Mouse (Mus musculus): ENCODE results near the gene Setd1b. TPM values are rescaled to one million over a fixed set of nuclear protein-coding genes. Genes with fewer than 3 reads are reported as not detected.

The Setd1b gene
- polyA plus RNA-seq, 1 experiment, result 13.7 TPM

DNA sequence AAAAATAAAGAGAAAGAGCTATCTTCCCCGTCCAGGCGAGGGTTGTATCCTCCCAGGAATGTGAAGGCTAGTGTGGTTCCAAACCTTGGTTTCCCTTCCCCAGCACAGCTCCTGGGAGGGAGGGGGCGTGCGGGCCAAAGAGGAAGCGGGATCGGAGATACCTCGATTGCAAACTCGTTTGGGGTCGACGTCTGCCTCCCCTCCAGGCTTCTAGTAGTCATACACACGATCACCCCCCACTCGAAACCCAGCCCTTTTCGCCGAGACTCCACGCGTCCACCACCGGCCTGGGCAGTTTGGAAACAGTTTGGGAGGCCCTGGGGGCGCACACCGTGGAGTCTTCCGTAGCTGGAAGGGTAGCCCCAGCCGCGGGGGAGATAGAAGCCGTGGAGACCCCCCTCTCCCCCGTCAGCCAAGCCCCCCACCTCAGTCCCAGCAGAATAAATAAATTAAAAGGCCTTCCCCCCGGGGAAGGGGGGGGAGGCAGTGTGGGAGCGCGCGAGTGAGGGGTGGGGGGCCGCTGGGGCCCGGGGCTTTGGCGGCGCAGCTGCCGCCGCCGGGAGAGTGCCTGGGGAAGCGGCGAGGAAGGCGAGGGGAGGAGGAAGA, 335 bp upstream of the Setd1b start:
- TF ChIP-seq CTCF (IDR thresholded peaks at IDR 0.05; ENCODE audit: control insufficient read depth, insufficient read depth, insufficient replicate concordance, low read depth, low read length) (no peak), POLR2A (IDR thresholded peaks at IDR 0.05; ENCODE audit: control insufficient read depth, low read depth, low read length) (no peak; the same call in 1 of the 2 replicates)
- H3K27ac ChIP-seq (ENCODE audit: control insufficient read depth, insufficient read depth, low read depth, low read length), result peak overlapping the region; percentile 94
- H3K36me3 ChIP-seq (ENCODE audit: control insufficient read depth, insufficient read depth, low read length), result peaks cover 1% of the 10 kb centered on the region
- peaks cover 60% of the 10 kb centered on the region for H3K4me1 ChIP-seq (ENCODE audit: control insufficient read depth, insufficient read depth, low read length)
- H3K4me3 ChIP-seq (ENCODE audit: control insufficient read depth, low read depth, low read length), result peak overlapping the region; percentile 94
- no peaks in the 10 kb centered on the region for H3K27me3 ChIP-seq (ENCODE audit: control insufficient read depth, insufficient read depth, low read length)

DNA sequence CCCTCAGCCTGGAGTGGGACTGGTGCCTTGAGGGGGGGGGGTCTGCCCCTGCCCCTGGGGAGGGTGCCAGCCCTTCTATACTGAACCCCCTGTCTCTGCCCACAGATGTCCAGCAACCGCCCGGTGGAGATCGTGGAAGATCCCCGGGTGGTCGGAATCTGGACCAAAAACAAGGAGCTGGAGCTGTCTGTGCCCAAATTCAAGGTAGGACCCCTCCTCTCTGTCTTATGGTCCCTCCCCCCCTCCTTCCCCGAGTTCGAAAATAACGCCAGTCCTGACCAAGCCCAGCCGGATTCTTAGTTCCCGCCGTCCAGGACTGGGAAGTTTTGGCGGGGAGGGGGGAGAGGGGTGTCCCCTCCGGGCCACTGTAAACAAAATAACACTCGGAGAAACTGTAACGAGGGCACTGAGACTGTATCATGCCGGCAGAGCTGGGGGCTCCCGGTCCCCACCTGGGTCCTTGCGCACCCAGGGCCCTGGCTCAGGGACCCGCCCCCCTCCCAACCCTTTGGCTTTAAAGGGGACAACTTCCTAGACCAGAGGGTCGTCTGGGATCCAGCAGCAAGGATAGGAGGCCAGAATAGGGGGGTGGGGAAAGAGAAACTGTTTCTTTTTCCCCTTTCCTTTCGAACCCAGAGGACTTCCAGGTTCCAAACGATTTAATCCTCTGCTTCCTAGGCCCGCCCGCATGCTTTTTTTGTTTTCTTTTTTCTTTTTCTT, 1.4 kb downstream of the Setd1b start:
- Histone ChIP-seq H3K4me3 (ENCODE audit: control insufficient read depth, low read depth, low read length) (peak overlapping the region; percentile 94), H3K27ac (ENCODE audit: control insufficient read depth, insufficient read depth, low read depth, low read length) (peak overlapping the region; percentile 86), H3K36me3 (ENCODE audit: control insufficient read depth, insufficient read depth, low read length) (peaks cover 3% of the 10 kb centered on the region), H3K4me1 (ENCODE audit: control insufficient read depth, insufficient read depth, low read length) (peaks cover 47% of the 10 kb centered on the region), H3K27me3 (ENCODE audit: control insufficient read depth, insufficient read depth, low read length) (no peaks in the 10 kb centered on the region)
- TF ChIP-seq CTCF (IDR thresholded peaks at IDR 0.05; ENCODE audit: control insufficient read depth, insufficient read depth, insufficient replicate concordance, low read depth, low read length), result no peak
- no peak for TF ChIP-seq POLR2A (IDR thresholded peaks at IDR 0.05; ENCODE audit: control insufficient read depth, low read depth, low read length)

DNA sequence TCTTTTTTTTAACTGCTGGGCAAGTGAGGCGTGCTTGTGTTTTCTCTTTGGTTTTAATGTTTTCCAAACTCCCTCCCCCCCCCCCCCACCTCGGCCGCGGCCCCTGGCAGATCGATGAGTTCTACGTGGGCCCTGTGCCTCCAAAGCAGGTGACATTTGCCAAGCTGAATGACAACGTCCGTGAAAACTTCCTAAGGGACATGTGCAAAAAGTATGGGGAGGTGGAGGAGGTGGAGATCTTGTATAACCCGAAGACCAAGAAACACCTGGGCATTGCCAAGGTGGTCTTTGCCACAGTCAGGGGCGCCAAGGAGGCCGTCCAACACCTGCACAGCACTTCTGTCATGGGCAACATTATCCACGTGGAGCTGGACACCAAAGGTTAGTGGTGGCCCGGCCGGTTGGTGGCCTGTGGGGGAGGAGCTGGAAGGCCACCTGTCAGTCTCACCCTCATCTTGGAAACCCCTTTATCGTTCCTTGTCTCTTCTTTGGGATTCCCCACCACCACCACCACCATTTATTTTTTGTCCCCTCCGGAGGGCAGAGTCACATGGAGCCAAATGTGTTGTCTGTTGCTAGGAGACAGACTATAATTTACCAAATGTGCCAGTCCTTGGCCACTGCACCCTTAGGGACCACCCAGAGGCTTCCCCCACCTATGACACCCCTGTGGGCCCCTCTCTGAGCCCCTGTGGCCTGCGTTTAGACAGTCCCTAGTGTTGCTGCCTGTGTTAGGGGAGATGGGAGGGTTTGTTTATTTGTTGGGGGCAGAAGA, 2.2 kb downstream of the Setd1b start:
- H3K36me3 ChIP-seq (ENCODE audit: control insufficient read depth, insufficient read depth, low read length), result peaks cover 3% of the 10 kb centered on the region
- peak overlapping the region; percentile 94 for H3K4me3 ChIP-seq (ENCODE audit: control insufficient read depth, low read depth, low read length)

DNA sequence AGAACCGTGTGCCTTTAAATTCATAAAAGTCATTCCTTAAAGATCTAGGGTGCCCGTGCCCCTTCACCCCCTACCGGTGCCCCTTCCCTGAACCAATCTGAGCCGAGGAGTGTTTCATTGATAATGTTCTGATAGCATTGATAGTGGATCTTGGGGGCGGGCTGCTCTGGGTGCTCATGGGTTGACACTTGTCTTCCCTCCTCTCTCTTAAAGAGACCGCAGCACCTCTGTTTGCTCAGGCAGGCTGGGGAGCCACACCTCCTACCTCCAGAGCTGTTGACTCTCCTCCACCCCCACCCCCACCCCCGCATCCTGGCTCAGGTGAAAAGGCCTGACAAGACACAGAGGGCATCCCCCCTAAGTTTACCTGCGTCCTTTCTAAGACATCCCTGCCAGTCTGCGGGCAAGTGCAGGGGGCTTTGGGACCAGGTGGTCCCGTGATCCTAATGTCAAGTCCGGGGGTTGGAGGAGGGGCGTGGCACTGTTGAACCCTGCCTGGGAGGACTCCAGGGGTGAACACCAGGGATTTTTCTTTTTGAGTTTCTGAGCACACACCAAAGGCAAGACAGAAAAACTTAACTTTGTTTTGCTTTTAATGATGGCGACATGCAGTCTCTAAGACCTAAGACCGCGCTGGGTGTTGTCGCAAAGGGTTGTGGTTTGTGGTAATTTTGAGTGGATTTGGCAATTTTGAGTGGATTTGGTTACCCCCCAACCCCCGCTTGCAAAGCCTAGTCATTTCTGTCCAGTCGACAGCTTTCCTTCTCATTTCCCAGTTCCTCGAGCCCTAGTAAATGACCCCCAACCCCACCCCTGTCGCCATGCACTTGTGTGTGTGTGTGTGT, 3.0 kb downstream of the Setd1b start:
- H3K36me3 ChIP-seq (ENCODE audit: control insufficient read depth, insufficient read depth, low read length), result peaks cover 3% of the 10 kb centered on the region
- H3K27ac ChIP-seq (ENCODE audit: control insufficient read depth, insufficient read depth, low read depth, low read length), result no peak overlapping the region
- no peaks in the 10 kb centered on the region for H3K27me3 ChIP-seq (ENCODE audit: control insufficient read depth, insufficient read depth, low read length)
- no peak for TF ChIP-seq POLR2A (IDR thresholded peaks at IDR 0.05; ENCODE audit: control insufficient read depth, low read depth, low read length)
- no peak for TF ChIP-seq CTCF (IDR thresholded peaks at IDR 0.05; ENCODE audit: control insufficient read depth, insufficient read depth, insufficient replicate concordance, low read depth, low read length)
- H3K4me3 ChIP-seq (ENCODE audit: control insufficient read depth, low read depth, low read length), result peak overlapping the region; percentile 89
- peaks cover 42% of the 10 kb centered on the region for H3K4me1 ChIP-seq (ENCODE audit: control insufficient read depth, insufficient read depth, low read length)

More for the DNA sequence above, 2.2 kb downstream of the Setd1b start:
- no peak overlapping the region for H3K27ac ChIP-seq (ENCODE audit: control insufficient read depth, insufficient read depth, low read depth, low read length)
- peaks cover 43% of the 10 kb centered on the region for H3K4me1 ChIP-seq (ENCODE audit: control insufficient read depth, insufficient read depth, low read length)
- TF ChIP-seq CTCF (IDR thresholded peaks at IDR 0.05; ENCODE audit: control insufficient read depth, insufficient read depth, insufficient replicate concordance, low read depth, low read length) (no peak), POLR2A (IDR thresholded peaks at IDR 0.05; ENCODE audit: control insufficient read depth, low read depth, low read length) (no peak)
- H3K27me3 ChIP-seq (ENCODE audit: control insufficient read depth, insufficient read depth, low read length), result no peaks in the 10 kb centered on the region

DNA sequence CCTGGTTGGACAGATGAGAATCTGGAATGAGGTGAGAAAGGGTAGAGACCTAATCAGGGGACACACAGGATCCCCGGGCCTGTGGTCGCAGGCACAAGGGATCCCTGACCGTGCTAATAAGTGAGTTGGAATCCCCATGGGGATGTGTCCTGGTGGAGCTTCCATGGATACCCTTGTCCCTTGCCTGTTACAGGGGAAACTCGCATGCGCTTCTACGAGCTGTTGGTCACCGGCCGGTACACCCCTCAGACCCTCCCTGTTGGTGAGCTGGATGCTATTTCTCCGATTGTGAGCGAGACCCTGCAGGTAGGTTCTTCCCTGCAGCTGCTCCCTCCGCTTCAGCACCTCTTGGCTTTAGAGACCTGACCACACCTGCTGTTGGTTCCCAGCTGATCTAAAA, 4.4 kb downstream of the Setd1b start:
- TF ChIP-seq POLR2A (IDR thresholded peaks at IDR 0.05; ENCODE audit: control insufficient read depth, low read depth, low read length) (no peak), CTCF (IDR thresholded peaks at IDR 0.05; ENCODE audit: control insufficient read depth, insufficient read depth, insufficient replicate concordance, low read depth, low read length) (no peak)
- Histone ChIP-seq H3K36me3 (ENCODE audit: control insufficient read depth, insufficient read depth, low read length) (peaks cover 3% of the 10 kb centered on the region), H3K4me1 (ENCODE audit: control insufficient read depth, insufficient read depth, low read length) (peaks cover 43% of the 10 kb centered on the region), H3K27me3 (ENCODE audit: control insufficient read depth, insufficient read depth, low read length) (no peaks in the 10 kb centered on the region), H3K27ac (ENCODE audit: control insufficient read depth, insufficient read depth, low read depth, low read length) (no peak overlapping the region), H3K4me3 (ENCODE audit: control insufficient read depth, low read depth, low read length) (no peak overlapping the region)

DNA sequence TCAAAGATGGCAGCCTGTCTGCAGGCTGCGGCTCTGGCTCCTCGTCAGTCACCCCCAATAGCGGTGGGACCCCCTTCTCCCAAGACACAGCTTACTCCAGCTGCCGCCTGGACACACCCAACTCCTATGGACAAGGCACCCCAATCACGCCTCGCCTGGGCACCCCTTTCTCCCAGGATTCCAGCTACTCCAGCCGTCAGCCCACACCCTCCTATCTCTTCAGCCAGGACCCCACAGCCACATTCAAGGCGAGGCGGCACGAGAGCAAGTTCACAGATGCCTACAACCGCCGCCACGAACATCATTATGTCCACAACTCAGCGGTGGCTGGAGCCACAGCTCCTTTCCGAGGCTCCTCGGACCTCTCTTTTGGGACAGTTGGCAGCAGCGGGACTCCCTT, 5.6 kb downstream of the Setd1b start:
- TF ChIP-seq CTCF (IDR thresholded peaks at IDR 0.05; ENCODE audit: control insufficient read depth, insufficient read depth, insufficient replicate concordance, low read depth, low read length) (no peak), POLR2A (IDR thresholded peaks at IDR 0.05; ENCODE audit: control insufficient read depth, low read depth, low read length) (no peak)
- H3K4me3 ChIP-seq (ENCODE audit: control insufficient read depth, low read depth, low read length), result no peak overlapping the region
- H3K36me3 ChIP-seq (ENCODE audit: control insufficient read depth, insufficient read depth, low read length), result peaks cover 3% of the 10 kb centered on the region
- H3K27me3 ChIP-seq (ENCODE audit: control insufficient read depth, insufficient read depth, low read length), result no peaks in the 10 kb centered on the region
- no peak overlapping the region for H3K27ac ChIP-seq (ENCODE audit: control insufficient read depth, insufficient read depth, low read depth, low read length)
- peaks cover 39% of the 10 kb centered on the region for H3K4me1 ChIP-seq (ENCODE audit: control insufficient read depth, insufficient read depth, low read length)
